Mouse (Mus musculus): ENCODE data around the gene Dcaf1.

- TF ChIP-seq CTCF (IDR thresholded peaks at IDR 0.05; ENCODE audit: low read depth, low read length) (no peak), TAL1 (conservative IDR thresholded peaks at IDR 0.05; ENCODE audit: low read depth, low read length) (no peak)
These were observed 69.7 kb downstream of the Dcaf1 start for GRCm38 (mm10) chr9:106891341-106891741.
